Mouse (Mus musculus): Measurements from ENCODE around the gene Mvd.

GRCm38 (mm10) chr8:122436146-122436545, 7.1 kb downstream of the Mvd start:
- TF ChIP-seq EP300 (IDR thresholded peaks at IDR 0.05; ENCODE audit: low read depth) (no peak), CTCF (IDR thresholded peaks at IDR 0.05; ENCODE audit: low read depth) (no peak)

All from heart, postnatal 0 days (tissue).